Mouse (Mus musculus) regulatory T cell (primary cell): Measurements from ENCODE around the gene Cpne1.
"Not testable (repeated sequence)": the region's sequence is repeated elsewhere in the genome, so short reads cannot be mapped to it uniquely, and the experiment has no call there.

Experiments
- in situ Hi-C: fragments of 300-600 bp; cut with MboI, MseI; formaldehyde crosslinking; loops from one replicate; pipeline ENCODE4 v1.15.1; 2025; ENCODE audit warnings: high pct_unique_total_duplicates

The Cpne1 gene

DNA sequence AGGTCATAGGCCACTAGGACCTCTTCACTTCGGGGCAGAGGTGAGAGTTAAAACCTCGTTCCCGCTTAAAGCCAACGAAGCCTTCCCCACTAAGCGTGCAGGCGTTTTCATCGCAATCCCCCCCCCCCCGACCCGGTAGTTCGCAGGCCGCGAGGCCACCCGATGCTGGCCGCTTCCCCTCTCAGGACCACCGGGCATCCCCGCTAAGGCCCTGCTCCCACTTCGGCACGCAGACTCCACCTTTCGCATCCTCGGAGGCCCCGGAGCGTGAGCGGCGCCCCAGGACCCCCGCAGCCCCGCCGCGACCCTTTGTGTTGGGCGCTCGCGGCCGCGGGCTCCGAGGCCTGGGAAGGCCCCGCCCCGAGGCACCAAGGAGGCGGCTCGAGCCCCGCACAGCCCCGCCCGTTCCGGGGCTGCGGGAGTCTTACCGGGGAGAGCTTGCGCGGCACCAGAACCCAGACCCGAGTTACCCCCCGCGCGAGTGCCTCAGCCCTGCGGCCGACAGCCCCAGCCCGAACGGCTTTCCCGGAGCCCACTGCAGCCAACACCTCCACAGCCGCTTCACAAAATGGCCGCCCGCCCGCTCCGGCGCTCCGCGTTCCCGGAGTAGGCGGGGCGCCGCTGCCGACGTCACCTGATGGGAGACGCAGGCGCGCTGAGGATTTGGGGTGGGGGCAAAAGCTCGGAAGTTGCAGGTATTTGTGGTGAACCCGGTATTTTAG is at the start of gene Cpne1, which contains the start of gene Rbm12:
Gene Cpne1, minus strand, starts transcription at position 608 of the 722 bp plus-strand sequence.
Gene Rbm12, minus strand, starts transcription at position 621 of the 722 bp plus-strand sequence.
- in situ Hi-C loops, result no loop called here

DNA sequence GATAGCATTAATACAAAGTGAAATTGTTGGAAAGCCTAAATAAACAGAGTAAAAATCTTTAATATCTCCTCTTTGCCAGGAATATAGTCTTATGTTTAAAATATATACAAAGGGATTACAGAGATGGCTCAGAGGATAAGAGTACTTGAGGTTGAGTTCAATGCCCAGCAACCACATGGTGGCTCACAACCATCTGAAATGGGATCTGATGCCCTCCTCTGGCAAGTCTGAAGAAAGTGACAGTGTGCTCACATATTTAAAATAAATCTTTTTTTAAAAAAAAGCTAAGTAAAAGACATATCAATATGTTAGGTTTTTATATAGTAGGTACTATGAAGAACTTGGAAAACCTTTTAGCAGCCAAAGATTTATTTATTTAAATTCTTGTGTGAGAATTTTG is 39.8 kb upstream of the Cpne1 start:
- in situ Hi-C loops, result no loop called here

DNA sequence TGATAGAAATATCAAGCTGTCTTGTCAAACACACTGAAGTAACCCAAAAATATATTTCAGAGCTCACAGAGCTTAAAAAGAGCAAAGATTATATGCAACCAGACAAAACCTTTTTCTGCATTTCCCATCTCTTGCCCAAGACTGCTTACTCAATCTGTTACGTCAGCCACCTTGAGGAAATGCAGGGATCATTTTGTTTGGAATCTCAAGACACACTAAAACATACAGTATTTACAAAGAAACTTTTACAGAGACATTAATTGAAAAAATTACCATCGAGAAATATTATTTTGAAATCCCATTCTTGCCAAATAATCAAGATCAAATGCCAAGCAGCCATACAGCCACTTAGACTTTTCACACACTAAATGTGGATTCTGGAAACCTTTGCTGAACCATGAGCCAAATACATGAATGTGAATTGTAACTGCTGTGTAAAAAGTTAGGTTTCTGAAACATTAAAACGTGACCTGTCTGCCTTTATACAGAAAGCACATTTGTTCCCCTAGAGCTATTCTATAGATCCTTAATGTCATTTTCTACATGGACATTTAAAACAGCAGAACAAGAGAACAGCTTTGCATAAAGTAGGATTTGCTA is 35.7 kb upstream of the Cpne1 start:
- in situ Hi-C loops, result loop anchor here (25.0 kb wide), 1 partner anchor 1260 kb away; the partner anchor contains the start of gene Eif2s2

DNA sequence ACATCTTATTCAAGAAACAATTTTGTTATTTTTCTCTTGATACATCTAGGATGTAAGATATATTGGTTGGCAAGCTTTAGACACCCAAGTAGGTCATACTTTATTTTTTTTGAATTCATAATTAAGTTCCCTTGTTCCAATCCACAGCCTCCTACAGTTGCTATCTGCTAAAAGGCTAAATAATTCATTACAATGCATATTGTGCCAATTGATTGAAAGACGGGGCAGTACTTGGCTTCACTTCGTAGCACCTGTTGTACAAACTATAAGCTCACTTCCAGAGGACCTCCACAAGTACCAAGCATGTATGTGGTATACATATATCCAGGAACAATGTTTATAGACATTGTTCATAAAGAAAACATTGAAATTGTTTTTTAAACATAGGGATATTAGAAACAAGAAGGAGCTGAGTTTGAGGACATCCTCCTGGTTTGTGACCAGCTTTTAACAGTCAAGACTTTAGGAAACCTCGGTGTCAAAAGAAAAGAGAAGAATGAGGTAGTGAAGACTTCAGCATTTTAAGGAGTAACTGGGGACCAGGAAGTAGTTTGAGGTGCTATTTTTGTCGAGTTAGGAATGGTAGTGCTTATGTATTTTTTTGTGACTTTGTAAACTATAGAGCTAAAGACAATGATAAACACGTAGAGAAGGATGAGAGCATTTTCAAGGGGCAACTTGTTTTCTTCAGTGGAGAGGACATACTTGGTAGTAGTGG is 34.7 kb upstream of the Cpne1 start:
- in situ Hi-C loops, result loop anchor here (25.0 kb wide), 1 partner anchor 1259 kb away; the partner anchor contains the start of gene Eif2s2

DNA sequence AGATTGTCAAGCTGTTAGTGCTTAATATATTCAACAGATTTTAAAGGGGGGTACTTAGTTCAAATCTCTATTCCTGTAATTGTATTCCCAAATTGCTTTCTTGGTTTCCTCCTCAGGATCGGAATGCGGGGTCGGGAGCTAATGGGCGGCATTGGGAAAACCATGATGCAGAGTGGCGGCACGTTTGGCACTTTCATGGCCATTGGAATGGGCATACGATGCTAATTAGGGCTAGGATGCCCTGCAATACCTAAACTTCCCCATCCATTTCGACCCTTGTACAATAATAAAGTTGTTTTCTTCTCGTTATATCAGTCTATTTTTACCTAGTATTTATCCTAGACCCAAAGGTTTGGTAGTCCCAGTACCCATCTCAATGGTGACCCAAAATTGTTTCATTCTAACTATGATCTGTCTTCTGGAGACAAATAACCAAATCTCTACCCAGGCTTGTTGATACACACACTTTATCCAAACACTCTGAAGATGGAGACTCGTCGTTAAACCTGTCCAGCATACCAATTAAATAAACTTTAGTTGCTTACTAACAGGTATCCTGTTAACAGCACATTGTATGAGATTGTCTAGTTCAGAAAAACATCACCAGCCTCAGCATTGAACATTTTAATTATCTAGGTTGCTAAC is 33.8 kb upstream of the Cpne1 start:
- in situ Hi-C loops, result loop anchor here (25.0 kb wide), 1 partner anchor 1258 kb away; the partner anchor contains the start of gene Eif2s2

DNA sequence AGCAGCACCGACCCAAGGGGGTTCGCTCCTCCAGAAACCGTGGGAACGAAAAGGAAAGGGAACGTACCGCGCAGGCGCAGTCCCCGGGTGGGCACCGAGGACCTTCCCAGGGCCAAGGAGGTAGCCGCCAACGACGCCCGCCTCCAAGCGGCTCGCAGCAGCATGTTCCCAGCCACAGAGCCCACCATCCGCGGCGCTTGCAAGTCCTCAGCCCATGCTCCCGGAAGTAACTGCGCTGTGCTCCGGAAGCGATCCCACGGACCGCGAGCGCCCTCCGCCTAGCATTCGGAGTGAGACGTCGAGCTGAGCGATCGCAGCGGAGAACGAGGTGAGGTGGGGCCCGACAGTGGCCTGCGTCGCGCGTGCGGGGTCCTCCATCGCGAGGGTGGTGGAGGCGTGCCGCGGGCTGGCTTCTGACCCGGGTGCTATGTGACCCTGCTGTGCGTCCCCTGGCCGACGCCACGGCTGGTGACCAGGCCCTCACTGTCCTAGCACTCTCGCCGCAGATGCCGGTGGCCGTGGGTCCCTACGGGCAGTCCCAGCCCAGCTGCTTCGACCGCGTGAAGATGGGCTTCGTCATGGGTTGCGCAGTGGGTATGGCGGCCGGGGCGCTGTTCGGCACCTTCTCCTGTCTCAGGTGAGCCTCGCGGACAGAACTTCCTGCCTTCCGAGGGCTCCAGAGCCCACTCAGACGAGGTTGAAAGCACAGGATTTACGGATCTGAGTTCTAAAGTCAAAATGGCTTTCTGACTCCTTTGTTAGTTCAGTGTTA is 32.4 kb upstream of the Cpne1 start, which contains the start of the genes Romo1 and Nfs1:
Gene Romo1, plus strand, starts transcription at position 87 of the 772 bp plus-strand sequence.
Gene Nfs1, minus strand, starts transcription at position 234 of the 772 bp plus-strand sequence.
- in situ Hi-C loops, result loop anchor here (25.0 kb wide), 1 partner anchor 1257 kb away; the partner anchor contains the start of gene Eif2s2

DNA sequence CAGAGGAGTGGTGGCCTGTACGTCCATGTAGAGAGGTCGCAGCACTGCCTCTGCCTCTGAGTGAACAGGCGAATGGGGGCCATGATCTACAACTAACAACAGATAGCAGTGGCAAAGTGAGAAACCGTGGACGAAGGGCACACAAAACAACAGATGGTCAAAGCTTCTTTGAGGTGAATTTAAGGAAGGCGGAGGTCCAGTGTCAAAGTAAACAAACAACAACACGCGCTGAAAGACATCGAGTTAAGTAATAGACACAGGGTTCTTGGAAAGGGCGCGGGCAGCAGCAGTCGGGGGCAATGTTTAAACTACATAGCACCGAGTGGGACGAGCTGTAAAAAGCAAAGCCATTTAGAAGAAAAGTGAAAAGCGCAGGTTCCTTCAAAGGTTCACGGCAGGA is 31.6 kb upstream of the Cpne1 start:
- in situ Hi-C loops, result loop anchor here (25.0 kb wide), 1 partner anchor 1256 kb away; the partner anchor contains the start of gene Eif2s2

DNA sequence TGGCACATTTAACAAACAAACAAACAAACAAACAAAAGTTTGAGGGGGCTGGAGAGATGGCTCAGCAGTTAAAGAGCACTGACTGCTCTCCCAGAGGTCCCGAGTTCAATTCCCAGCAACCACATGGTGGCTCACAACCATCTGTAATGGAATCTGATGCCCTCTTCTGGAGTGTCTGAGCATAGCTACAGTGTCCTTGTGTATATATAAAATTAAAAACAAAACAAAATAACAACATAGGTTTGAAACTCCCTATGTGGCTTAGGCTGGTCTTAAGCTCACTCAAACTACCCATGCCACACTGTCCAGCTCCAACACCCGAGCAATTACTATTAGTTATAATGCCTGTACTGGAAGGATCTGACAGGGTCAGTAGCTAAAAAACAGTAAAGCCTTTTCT is 31.1 kb upstream of the Cpne1 start:
- in situ Hi-C loops, result loop anchor here (25.0 kb wide), 1 partner anchor 1256 kb away; the partner anchor contains the start of gene Eif2s2

DNA sequence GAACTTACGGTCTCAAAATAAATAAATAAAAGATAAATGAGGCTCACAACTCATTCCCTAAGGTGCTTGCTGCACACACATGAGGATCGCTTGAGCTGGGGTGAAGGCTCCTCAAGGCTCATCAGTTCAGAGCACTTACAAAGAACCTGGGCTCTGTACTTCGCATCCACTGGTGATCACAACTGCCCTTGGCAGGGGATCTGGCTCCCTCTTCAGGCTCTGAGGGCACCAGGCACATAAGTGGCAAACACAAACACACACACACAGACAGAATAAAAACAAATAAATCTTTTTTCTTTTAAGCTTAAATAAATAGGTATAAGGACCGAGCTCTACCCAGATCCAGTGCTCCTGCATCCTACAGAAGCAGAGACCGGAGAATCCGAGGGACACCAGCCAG is 23.9 kb upstream of the Cpne1 start:
- in situ Hi-C loops, result loop anchor here (25.0 kb wide), 1 partner anchor 1248 kb away; the partner anchor contains the start of gene Eif2s2

DNA sequence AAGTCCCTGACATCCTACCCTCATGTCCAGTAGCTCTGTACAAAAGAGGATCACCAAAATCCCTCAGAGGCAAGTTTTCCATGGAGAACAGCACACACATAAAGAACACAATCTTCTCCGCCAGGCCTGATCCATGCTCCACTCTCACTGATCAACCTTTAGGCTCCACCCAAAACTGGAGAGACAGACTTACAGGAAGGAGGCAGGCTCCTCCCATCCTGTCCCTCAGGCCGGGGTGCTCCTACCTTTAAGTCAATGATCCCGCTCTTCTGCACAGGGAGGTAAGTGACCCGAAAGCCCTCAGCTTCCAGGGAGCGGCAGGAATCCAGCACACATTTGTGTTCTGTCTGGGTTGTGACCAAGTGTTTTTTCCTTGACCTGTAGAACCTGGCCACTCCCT is 22.4 kb upstream of the Cpne1 start:
- in situ Hi-C loops, result loop anchor here (25.0 kb wide), 1 partner anchor 1247 kb away; the partner anchor contains the start of gene Eif2s2

DNA sequence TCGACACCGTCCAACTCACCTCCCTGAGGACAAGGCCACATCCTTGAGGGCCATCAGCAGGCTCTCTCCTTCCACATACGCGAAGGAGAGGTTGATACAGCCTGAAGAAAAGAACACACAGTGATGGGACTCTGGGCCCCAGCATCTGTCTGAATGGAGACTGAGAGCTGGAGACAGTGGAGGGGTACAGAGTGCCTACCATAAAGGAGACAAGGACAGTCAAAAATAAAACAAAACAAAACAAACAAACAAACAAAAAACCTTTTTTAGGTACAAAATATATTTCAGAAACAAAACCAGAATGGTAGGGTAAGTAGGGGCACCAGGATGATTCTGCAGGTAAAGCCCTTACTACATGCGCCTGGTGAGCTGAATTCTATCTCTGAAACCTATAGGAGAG is 15.2 kb upstream of the Cpne1 start, which contains the start of gene Gm28036:
Gene Gm28036, minus strand, starts transcription at position 101 of the 400 bp plus-strand sequence.
- in situ Hi-C loops, result loop anchor here (25.0 kb wide), 1 partner anchor 1240 kb away; the partner anchor contains the start of gene Eif2s2

DNA sequence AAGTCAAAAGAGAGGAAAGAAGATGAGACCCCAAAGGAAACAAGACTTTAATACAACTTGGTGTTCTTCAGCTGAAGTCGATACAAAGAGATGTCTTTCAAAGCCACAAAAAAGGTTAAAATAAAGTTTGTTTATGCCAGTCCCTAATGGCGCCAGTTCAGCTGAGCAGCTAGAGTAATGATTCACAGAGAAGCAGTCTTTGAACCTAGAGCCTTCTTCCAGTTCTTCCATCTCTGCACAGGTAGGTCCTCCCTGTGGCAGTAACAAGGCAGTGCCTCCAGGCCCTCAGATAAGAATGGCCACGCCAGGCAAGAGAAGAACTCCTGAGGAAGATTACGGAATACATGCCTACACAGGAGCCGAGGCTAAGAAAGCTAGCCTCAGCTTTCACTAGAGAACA is 12.0 kb upstream of the Cpne1 start:
- in situ Hi-C loops, result no loop called here

DNA sequence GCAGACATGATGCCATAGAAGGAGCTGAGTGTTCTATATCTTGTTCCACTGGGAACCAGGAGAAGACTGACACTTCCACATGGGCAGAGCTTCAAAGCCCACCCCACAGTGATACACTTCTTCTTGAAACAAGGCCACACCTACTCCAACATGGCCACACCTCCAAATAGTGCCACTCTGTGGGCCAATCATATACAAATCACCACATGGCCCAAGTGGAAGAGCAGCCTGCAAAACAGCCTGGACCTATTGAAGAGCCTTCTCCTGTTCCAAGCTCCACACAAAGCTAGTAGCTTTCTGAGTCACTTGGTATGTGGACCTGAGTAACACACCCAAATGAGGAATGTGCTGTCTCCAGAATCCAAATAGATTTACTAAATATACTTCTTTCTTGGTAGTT is 7.8 kb upstream of the Cpne1 start:
- in situ Hi-C loops, result no loop called here

DNA sequence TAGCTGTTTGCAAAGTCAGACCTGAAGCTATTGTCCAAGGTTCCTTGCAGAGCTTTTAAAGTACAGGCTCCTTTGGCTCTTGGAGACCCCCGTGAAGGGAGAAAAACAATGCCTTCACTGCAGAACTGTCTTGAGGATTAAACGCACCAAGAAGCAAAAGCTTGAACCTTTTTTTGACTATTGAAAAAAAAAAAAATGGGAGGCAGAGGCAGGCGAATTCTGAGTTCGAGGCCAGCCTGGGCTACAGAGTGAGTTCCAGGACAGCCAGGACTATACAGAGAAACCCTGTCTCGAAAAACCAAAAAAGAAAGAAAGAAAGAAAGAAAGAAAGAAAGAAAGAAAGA is 287 bp upstream of the Cpne1 start:
- in situ Hi-C loops, result not testable (repeated sequence)

DNA sequence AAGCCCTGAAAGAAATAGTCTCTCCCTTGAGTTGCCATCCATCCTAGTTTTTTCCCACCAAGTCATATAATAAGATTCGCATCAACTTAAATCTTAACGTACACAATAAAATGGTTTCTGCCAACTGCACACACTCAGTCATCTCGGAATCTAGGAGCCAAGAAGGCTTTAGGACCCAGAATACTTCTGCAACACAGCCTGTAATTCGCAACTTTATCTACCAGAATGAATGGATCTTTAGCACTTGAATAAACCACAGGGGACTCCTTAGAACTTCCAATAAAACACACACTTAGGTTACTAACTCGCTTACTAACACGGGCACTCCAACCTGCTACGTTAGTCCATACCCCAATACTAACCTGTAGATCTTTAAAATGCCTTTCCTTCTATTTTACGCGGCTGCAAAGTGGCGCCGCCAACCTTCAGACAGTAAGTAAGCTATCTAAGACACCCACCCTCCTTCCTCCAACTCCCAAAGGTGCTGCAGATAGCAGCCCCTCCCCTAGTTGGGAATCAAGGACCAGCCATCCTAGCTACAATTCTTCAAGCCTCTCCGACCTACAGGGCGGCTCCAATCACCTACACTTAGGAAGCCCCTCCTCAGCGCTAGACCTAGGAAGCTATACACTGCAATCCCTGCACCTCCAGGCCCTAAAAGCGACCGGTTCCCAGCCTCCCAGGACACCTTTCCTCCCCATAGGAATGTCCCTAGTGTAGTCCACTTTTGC is 973 bp downstream of the Cpne1 start:
- in situ Hi-C loops, result no loop called here

DNA sequence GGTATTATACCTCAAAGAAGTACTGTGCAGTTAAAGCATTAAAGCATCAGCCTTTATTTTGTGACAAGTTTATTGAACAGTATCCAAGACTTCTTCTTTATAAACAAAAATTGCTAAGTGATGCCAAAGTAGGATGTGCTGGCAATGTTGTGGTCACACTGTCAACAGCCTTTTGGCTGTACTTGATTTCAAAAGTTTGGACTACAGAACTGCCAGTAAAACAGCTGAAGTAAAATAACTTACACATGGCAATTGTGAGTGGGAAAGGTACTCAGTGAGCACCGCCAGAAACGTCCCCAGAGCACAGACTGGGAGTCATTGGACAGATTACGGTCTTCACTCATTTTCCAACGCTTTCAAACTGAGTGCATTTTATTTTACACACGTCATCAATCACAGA is 19.8 kb downstream of the Cpne1 start:
- in situ Hi-C loops, result no loop called here

DNA sequence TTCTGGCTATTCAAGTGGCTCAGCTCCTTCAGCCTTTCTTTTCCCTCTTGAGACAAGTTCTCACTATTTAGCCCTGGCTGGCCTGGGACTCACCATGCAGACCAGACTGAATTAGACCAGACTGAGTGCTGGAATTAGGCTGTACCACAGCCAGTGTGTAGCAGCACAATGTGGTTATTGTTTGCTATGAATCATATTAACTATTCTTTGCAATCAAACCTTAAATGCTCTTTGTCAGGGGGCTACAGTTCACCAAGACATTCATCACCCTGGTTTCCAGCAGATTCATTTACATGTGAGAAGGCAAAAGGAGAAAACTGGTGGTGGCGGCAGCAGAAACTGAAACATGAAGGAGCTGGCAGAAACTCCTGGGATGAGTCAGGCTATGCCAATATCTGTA is 22.0 kb downstream of the Cpne1 start:
- in situ Hi-C loops, result no loop called here

DNA sequence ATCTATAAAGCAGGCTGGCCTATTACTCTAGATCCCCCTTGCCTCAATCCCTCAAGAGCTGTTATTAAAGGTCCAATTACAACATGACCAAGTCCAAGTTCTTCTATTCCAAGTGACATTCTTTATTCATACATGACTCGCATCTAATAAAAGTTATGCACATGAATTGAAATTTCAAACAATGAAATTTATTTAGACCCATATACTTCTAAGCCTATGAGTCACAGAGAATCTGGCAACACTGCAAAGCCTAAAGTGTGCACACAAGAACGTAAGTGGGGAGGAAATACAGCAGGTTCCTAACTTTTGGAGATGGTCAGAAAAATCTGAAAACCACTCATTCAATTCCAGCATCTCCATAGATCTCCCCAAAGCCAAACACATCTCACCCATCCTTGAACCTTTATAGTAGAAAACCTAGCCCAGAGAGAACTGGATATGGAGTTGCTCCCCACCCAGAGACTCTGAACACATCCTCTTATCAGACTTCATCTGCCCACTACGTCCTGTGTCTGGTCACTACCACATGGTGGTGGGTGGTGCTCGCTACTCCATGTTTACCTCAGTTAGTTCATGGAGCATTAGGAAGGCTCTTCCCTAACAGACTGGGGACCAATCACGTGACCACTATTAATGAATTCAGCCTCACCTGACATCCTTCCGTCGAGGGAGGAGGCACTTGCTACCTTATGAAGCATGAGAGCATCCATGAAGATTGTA is 24.2 kb downstream of the Cpne1 start:
- in situ Hi-C loops, result no loop called here

DNA sequence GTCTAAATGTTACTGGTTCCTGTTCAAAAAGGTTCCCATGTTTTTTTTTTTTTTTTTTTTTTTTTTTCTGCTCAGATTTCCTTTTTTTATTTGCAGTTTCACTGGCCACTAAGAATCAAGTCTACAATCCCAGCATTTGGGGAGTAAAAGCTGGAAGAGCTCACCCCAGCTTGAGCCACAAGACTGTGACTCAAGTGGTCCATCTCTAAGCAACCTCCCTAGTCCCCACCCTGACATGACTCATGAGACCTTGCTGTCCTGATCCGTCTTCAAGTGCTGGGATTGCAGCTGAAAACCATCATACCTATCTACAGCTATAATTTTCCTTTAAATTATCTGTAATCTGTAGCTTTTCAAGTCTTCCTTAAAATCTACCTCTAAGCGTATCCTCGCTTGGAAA is 27.2 kb downstream of the Cpne1 start:
- in situ Hi-C loops, result no loop called here
